18 mouse cellular contexts compared by ENCODE assay signal in genomic region chr8:8867126-8867777, GRCm38 (mm10).
DNase-seq lines count a peak whose midpoint lies in the region; ATAC-seq lines count a peak whose summit lies in the region.
"Had no signal": no experiment of that assay in that cellular context is flagged by ENCODE, and none has a peak within 500 bp of the region (broad histone marks: within the 10 kb centered on the region; RNA-seq: fewer than 3 reads in every experiment).

No protein-coding gene starts in this region.

- no peaks in the 10 kb centered on the region for H3K36me3 ChIP-seq in kidney, embryonic 16.5 days (ENCODE audit: insufficient read depth, low read length)
- H3K36me3 ChIP-seq: forebrain, embryonic 12.5 days had no signal

- DNase-seq in kidney, adult 18-20 months, result no peak
- peak; percentile 28 for DNase-seq in lung, postnatal 10 days
- no peak for DNase-seq in left cerebral cortex, adult 18-20 months (ENCODE audit: low spot score in 2 of 2)
- DNase-seq in adrenal gland, postnatal 25 days, result no peak
- DNase-seq in left cerebral cortex, postnatal 10 days (ENCODE audit: extremely low spot score in 1 of 2, low spot score in 2 of 2), result no peak
- DNase-seq: adrenal gland, adult 8-10 months; cerebellum, adult 8-10 months; heart, postnatal 14 days; midbrain, embryonic 14.5 days; spleen, adult 18-20 months; thymus, postnatal 4 days had no signal

- H3K27ac ChIP-seq in kidney, embryonic 16.5 days (ENCODE audit: low read length), result no peak overlapping the region
- H3K27ac ChIP-seq: forebrain, embryonic 12.5 days; left cerebral cortex, adult 2 months; liver, embryonic 14.5 days had no signal

- intact Hi-C loops in left cerebral cortex, postnatal 10 days (cut with DNase I), result no loop called here

- no peaks in the 10 kb centered on the region for H3K27me3 ChIP-seq in kidney, embryonic 16.5 days (ENCODE audit: insufficient read depth, low read length)

- no peak overlapping the region for H3K4me3 ChIP-seq in kidney, embryonic 16.5 days (ENCODE audit: low read length)
- H3K4me3 ChIP-seq: forebrain, embryonic 12.5 days; left cerebral cortex, adult 2 months had no signal

- no peaks in the 10 kb centered on the region for H3K9me3 ChIP-seq in kidney, embryonic 16.5 days (ENCODE audit: low read length)
- H3K9me3 ChIP-seq: forebrain, embryonic 12.5 days had no signal

- no peak overlapping the region for H3K9ac ChIP-seq in kidney, embryonic 16.5 days (replicated peaks; ENCODE audit: low read length)
- H3K9ac ChIP-seq: forebrain, embryonic 12.5 days; liver, embryonic 14.5 days had no signal

- ATAC-seq in kidney, embryonic 16.5 days (ENCODE audit: low FRiP score, low TSS enrichment), result 0 out of 2 replicates have a peak, but pooled peaks have one; percentile 37
- ATAC-seq in common myeloid progenitor, adult 5-6 weeks (replicated peaks; ENCODE audit: low read depth, poor library complexity, severe bottlenecking), result peak; percentile 60
- peak; percentile 62 to 75 for ATAC-seq in hematopoietic stem cell, adult 5-6 weeks (replicated peaks in 1 of 2; ENCODE audit: insufficient read depth in 1 of 2, low FRiP score in 2 of 2, low TSS enrichment in 1 of 2, low read depth in 1 of 2, poor library complexity in 2 of 2, severe bottlenecking in 2 of 2)
- ATAC-seq: hindbrain, embryonic 16.5 days had no signal

- H3K4me1 ChIP-seq in kidney, embryonic 16.5 days (ENCODE audit: insufficient read depth, low read length), result peaks cover 18% of the 10 kb centered on the region

- peak overlapping the region; percentile 31; the same call in 1 of the 2 replicates for H3K4me2 ChIP-seq in kidney, embryonic 16.5 days (replicated peaks; ENCODE audit: low read depth, low read length)
- H3K4me2 ChIP-seq: forebrain, embryonic 12.5 days had no signal

- 15% methylated on average over 9 of the region's 9 CpGs for WGBS in kidney, embryonic 16.5 days
